Comparison of ENCODE assay signal across 18 mouse cellular contexts in genomic region chr13:98491909-98492308, GRCm38 (mm10). TPM values are rescaled to one million over a fixed set of nuclear protein-coding genes. Genes with fewer than 3 reads are reported as not detected.
"Had no signal": no experiment of that assay in that cellular context is flagged by ENCODE, and none has a peak within 500 bp of the region (broad histone marks: within the 10 kb centered on the region; RNA-seq: fewer than 3 reads in every experiment).

Gene Gm10320, minus strand, starts transcription at chr13:98492001.

- DNase-seq: kidney, adult 18-20 months; kidney, postnatal 10 days; lung, embryonic 14.5 days; lung, postnatal 10 days; lung, postnatal 4 days; midbrain, embryonic 14.5 days; retina, postnatal 1 day; right cerebral cortex, postnatal 4 days; spleen, adult 18-20 months had no signal

- H3K4me1 ChIP-seq: liver, embryonic 12.5 days; megakaryocyte, embryonic 14.5 days had no signal

- H3K9me3 ChIP-seq: limb, embryonic 10.5 days; neural tube, embryonic 12.5 days had no signal

- H3K4me3 ChIP-seq: limb, embryonic 10.5 days; liver, embryonic 12.5 days; megakaryocyte, embryonic 14.5 days; neural tube, embryonic 12.5 days had no signal

- H3K27ac ChIP-seq: limb, embryonic 10.5 days; liver, embryonic 12.5 days; neural tube, embryonic 12.5 days had no signal

- H3K4me2 ChIP-seq: liver, embryonic 12.5 days; lung, embryonic 14.5 days; neural tube, embryonic 12.5 days had no signal

- H3K36me3 ChIP-seq: limb, embryonic 10.5 days; liver, embryonic 12.5 days; neural tube, embryonic 12.5 days had no signal

RNA-seq across cellular contexts. Expression of gene Gm10320, which starts in this region (rescaled TPM):
- total RNA-seq: layer of hippocampus, adult 8-10 months; layer of hippocampus, postnatal 14 days; left cerebral cortex, adult 18-20 months; left cerebral cortex, postnatal 14 days; neutrophil, adult 5-6 weeks had no signal
